Mouse (Mus musculus): ENCODE measurements around the gene Fbxw15. TPM values are rescaled to one million over a fixed set of nuclear protein-coding genes. Genes with fewer than 3 reads are reported as not detected.
"Not testable (repeated sequence)": the region's sequence is repeated elsewhere in the genome, so short reads cannot be mapped to it uniquely, and the experiment has no call there.

The Fbxw15 gene
- not detected in 2 replicates for polyA plus RNA-seq (2016; fragmentation: Nextera tagmentation; extraction: Ambion mirVana)

DNA sequence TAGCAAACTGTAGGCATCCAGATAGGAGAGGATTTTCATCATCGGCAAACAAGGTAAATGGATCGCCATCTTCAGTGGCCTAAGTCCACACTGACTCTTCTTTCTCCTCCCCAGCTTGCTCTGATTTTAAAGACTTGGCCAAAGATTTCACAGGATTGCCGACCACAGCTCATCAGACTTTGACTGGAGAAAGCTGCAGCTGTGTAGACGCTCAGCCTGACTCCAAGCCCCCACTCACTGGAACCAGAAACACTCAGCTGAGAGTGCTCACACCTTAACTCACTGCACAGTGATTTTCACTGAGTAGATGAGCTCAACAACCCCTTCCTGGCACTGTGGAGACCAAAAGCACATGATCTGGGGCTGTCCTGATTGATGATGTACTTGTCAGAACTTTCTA, at the start of gene Fbxw15:
Fbxw15 (minus strand) TSS at position 101 of the 400 bp plus-strand sequence.
- H3K36me3 ChIP-seq; H3K27ac ChIP-seq; H3K9me3 ChIP-seq; H3K4me2 ChIP-seq (replicated peaks); H3K4me3 ChIP-seq; H3K4me1 ChIP-seq; H3K9ac ChIP-seq; ATAC-seq (ENCODE audit: low FRiP score, low read depth); H3K27me3 ChIP-seq (replicated peaks): not testable (repeated sequence)
- 91% methylated on average over 4 of the region's 4 CpGs for WGBS

DNA sequence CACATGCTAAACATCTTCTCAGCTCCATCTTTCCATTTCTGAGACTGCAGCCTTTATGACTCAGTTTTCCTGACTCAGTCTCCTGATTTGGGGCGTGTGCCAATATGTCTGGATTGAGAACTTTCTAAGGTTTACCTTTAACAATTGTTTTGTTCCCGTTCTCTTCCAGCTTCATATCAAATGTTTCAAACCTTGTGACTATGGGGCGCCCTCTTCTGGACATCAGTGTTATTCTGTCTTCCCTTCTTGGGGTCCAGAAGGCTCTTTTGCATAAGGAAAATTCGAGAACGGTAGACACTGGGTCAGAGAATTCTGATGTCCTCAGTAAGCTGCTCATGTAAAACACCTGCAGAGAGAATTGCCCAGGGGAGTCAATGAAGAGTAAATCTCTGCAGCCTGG, 38.8 kb upstream of the Fbxw15 start:
- not testable (repeated sequence) for H3K27ac ChIP-seq; H3K36me3 ChIP-seq; H3K4me3 ChIP-seq; H3K4me2 ChIP-seq (replicated peaks); H3K9ac ChIP-seq; H3K9me3 ChIP-seq; H3K4me1 ChIP-seq; H3K27me3 ChIP-seq (replicated peaks); ATAC-seq (ENCODE audit: low FRiP score, low read depth)
- 46% methylated on average over 5 of the region's 5 CpGs for WGBS

DNA sequence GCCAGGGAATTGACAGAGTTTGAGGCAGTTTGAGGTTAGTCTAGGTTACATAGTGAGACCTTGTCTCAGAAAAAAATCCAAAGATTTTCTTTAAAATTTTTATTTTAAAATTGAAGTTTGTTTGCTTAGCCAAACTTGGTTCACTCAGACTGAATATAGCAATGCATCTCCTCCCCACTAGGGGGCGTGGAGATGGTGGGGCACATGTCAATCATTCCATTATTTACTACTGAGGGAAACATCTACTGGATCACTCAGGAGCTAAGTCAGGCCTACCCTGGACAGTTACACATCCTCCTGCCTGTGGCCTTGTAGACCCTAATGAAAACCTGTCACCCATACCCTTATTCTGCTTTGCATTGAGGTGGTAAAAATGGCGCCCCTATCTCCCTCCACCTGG, 34.1 kb upstream of the Fbxw15 start:
- H3K27me3 ChIP-seq (replicated peaks); ATAC-seq (ENCODE audit: low FRiP score, low read depth); H3K9me3 ChIP-seq; H3K27ac ChIP-seq; H3K4me2 ChIP-seq (replicated peaks); H3K9ac ChIP-seq; H3K4me1 ChIP-seq; H3K4me3 ChIP-seq; H3K36me3 ChIP-seq: not testable (repeated sequence)
- 70% methylated on average over 2 of the region's 2 CpGs for WGBS

GRCm38 (mm10) chr9:109597226-109597625, 29.2 kb upstream of the Fbxw15 start:
- H3K4me1 ChIP-seq: no peaks in the 10 kb centered on the region
- H3K36me3 ChIP-seq: no peaks in the 10 kb centered on the region
- no peak overlapping the region for H3K27ac ChIP-seq
- H3K4me2 ChIP-seq (replicated peaks): no peak overlapping the region
- ATAC-seq (ENCODE audit: low FRiP score, low read depth): no peak
- H3K9me3 ChIP-seq: no peaks in the 10 kb centered on the region
- no peaks in the 10 kb centered on the region for H3K27me3 ChIP-seq (replicated peaks)
- H3K4me3 ChIP-seq: no peak overlapping the region
- H3K9ac ChIP-seq: no peak overlapping the region

- WGBS: 86% methylated on average over 2 of the region's 2 CpGs
- ATAC-seq (ENCODE audit: low FRiP score, low read depth): no peak
- no peaks in the 10 kb centered on the region for H3K4me1 ChIP-seq
- no peak overlapping the region for H3K4me2 ChIP-seq (replicated peaks)
- H3K4me3 ChIP-seq: no peak overlapping the region
- no peak overlapping the region for H3K27ac ChIP-seq
- H3K9ac ChIP-seq: no peak overlapping the region
- no peaks in the 10 kb centered on the region for H3K36me3 ChIP-seq
- H3K9me3 ChIP-seq: no peaks in the 10 kb centered on the region
- H3K27me3 ChIP-seq (replicated peaks): no peaks in the 10 kb centered on the region
Measured at GRCm38 (mm10) chr9:109594866-109595265, 26.8 kb upstream of the Fbxw15 start.

GRCm38 (mm10) chr9:109565546-109565945, 2.5 kb downstream of the Fbxw15 start:
- 53% methylated on average over 1 of the region's 1 CpGs for WGBS
- no peak for ATAC-seq (ENCODE audit: low FRiP score, low read depth)
- H3K27ac ChIP-seq: no peak overlapping the region
- H3K4me1 ChIP-seq: no peaks in the 10 kb centered on the region
- H3K4me2 ChIP-seq (replicated peaks): no peak overlapping the region
- no peaks in the 10 kb centered on the region for H3K9me3 ChIP-seq
- no peaks in the 10 kb centered on the region for H3K27me3 ChIP-seq (replicated peaks)
- no peak overlapping the region for H3K4me3 ChIP-seq
- no peaks in the 10 kb centered on the region for H3K36me3 ChIP-seq
- no peak overlapping the region for H3K9ac ChIP-seq

DNA sequence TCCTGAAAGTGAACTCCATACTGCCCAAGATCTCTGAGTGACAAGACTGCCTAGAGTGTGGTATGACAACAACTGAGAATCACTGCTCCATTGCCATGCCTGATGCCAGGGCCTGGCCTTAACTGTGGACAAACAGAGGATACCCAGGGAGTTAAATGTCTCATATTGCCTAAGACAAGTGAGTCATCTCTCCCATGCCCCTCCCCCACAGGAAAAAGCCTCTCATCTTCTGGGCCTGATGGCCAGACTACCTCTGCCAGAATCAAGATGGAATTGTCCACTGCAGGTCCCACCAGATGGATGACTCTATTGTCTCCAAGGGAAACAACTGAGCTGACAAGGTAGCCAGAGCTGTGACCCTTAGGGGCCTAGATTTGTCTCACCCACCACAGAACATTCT, 6.0 kb downstream of the Fbxw15 start:
- not testable (repeated sequence) for H3K27me3 ChIP-seq (replicated peaks); H3K9me3 ChIP-seq; H3K4me1 ChIP-seq; H3K27ac ChIP-seq; H3K36me3 ChIP-seq; H3K4me3 ChIP-seq; H3K4me2 ChIP-seq (replicated peaks); ATAC-seq (ENCODE audit: low FRiP score, low read depth); H3K9ac ChIP-seq

DNA sequence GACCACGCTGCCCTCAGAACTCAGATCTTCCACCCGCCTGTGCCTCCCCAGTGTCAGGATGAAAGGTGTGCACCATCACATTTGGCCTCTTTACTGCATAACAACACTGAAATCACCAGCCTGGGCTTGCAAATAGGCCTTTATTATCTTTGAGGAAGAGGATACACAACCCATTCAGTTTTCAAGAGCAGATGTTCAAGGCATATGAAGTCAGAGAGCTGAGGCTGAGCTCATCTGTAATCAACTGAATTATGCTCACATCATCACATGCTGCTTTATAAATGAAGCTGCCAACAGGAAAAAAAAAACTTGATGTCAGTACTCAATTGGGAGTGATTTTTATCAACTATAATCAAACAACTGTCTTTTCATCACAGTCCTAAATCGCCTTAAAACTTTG, 15.6 kb downstream of the Fbxw15 start:
- Histone ChIP-seq H3K27me3 (replicated peaks) (no peaks in the 10 kb centered on the region), H3K36me3 (no peaks in the 10 kb centered on the region), H3K9ac (no peak overlapping the region), H3K27ac (no peak overlapping the region), H3K9me3 (no peaks in the 10 kb centered on the region), H3K4me1 (no peaks in the 10 kb centered on the region), H3K4me2 (replicated peaks) (no peak overlapping the region), H3K4me3 (no peak overlapping the region)
- WGBS: 73% methylated on average over 3 of the region's 3 CpGs
- no peak for ATAC-seq (ENCODE audit: low FRiP score, low read depth)

GRCm38 (mm10) chr9:109549666-109550065, 18.4 kb downstream of the Fbxw15 start:
- H3K36me3 ChIP-seq; ATAC-seq (ENCODE audit: low FRiP score, low read depth); H3K27ac ChIP-seq; H3K27me3 ChIP-seq (replicated peaks); H3K4me3 ChIP-seq; H3K9ac ChIP-seq; H3K4me1 ChIP-seq; H3K9me3 ChIP-seq; H3K4me2 ChIP-seq (replicated peaks): not testable (repeated sequence)
- WGBS: 4% methylated on average over 2 of the region's 2 CpGs

DNA sequence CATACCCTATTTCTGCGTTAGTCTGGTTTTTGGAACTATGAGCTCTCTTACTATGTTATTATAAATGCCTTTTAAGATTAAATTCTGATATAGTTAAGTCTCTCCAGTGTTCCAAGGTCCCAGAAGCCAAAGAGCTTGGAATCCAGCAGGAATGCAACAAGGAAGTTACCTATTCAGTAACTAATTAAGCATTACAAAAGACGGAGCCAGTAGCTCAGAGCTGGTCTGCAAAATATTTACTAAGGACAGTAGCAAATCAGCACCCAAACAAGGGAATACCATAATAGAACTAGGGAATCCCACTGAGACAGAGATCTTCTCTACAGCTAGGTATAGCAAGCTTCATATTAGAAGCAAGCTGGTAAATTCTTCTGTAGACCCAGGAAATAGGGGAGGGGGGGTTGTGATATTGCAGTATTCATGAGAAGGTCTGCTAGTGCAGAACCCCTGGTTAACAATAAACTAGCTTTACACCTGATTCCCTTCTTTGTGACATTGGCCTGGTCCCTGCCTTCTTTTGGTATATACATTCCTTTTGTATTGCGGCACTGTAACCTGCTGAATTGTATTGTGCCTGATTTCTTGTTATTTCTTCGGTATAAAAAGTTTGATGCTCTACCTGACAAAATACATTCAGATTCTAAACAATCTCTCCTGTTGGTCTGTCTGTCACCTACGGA, 44.5 kb downstream of the Fbxw15 start:
- 83% methylated on average over 5 of the region's 5 CpGs for WGBS
- Histone ChIP-seq H3K4me1 (no peaks in the 10 kb centered on the region), H3K27me3 (replicated peaks) (no peaks in the 10 kb centered on the region), H3K9me3 (no peaks in the 10 kb centered on the region), H3K4me2 (replicated peaks) (no peak overlapping the region), H3K27ac (no peak overlapping the region), H3K9ac (no peak overlapping the region), H3K4me3 (no peak overlapping the region), H3K36me3 (no peaks in the 10 kb centered on the region)
- no peak for ATAC-seq (ENCODE audit: low FRiP score, low read depth)

Other genes starting within 250 kb of the Fbxw15 start
- gene Fbxw28, start 228.6 kb downstream of the Fbxw15 start, polyA plus RNA-seq (2016; fragmentation: Nextera tagmentation; extraction: Ambion mirVana): not detected in 2 replicates
- not detected in 2 replicates for gene Fbxw22, start 164.0 kb downstream of the Fbxw15 start, polyA plus RNA-seq (2016; fragmentation: Nextera tagmentation; extraction: Ambion mirVana)
- gene Fbxw16, start 119.1 kb downstream of the Fbxw15 start, polyA plus RNA-seq (2016; fragmentation: Nextera tagmentation; extraction: Ambion mirVana): not detected in 2 replicates
- not detected in 2 replicates for gene Fbxw19, start 72.4 kb downstream of the Fbxw15 start, polyA plus RNA-seq (2016; fragmentation: Nextera tagmentation; extraction: Ambion mirVana)
- gene Fbxw24, start 57.8 kb upstream of the Fbxw15 start, polyA plus RNA-seq (2016; fragmentation: Nextera tagmentation; extraction: Ambion mirVana): 0.13 TPM in 1 of 2 replicates, not detected in the other
- not detected in 2 replicates for gene Fbxw25, start 96.4 kb upstream of the Fbxw15 start, polyA plus RNA-seq (2016; fragmentation: Nextera tagmentation; extraction: Ambion mirVana)
- not detected in 2 replicates for gene Fbxw18, start 134.4 kb upstream of the Fbxw15 start, polyA plus RNA-seq (2016; fragmentation: Nextera tagmentation; extraction: Ambion mirVana)
- gene Fbxw26, start 177.8 kb upstream of the Fbxw15 start, polyA plus RNA-seq (2016; fragmentation: Nextera tagmentation; extraction: Ambion mirVana): not detected in 2 replicates
- not detected in 2 replicates for gene Fbxw27, start 222.4 kb upstream of the Fbxw15 start, polyA plus RNA-seq (2016; fragmentation: Nextera tagmentation; extraction: Ambion mirVana)
- not detected in 2 replicates for gene Spink8, start 244.0 kb upstream of the Fbxw15 start, polyA plus RNA-seq (2016; fragmentation: Nextera tagmentation; extraction: Ambion mirVana)

Measured in neural tube, embryonic 12.5 days (tissue).